21 mouse cellular contexts compared by ENCODE assay signal in genomic region chr10:118766826-118767225, GRCm38 (mm10).
DNase-seq lines count a peak whose midpoint lies in the region; ATAC-seq and TF ChIP-seq lines count a peak whose summit lies in the region.
"Had no signal": no experiment of that assay in that cellular context is flagged by ENCODE, and none has a peak within 500 bp of the region (broad histone marks: within the 10 kb centered on the region; RNA-seq: fewer than 3 reads in every experiment).

No protein-coding gene starts in this region.

- ATAC-seq in heart, embryonic 13.5 days (ENCODE audit: extremely low read depth, insufficient number of reproducible peaks, low FRiP score, low TSS enrichment): no peak
- no peak for ATAC-seq in liver, embryonic 15.5 days (ENCODE audit: insufficient read depth)
- ATAC-seq: forebrain, embryonic 15.5 days; hindbrain, embryonic 16.5 days had no signal

- no peaks in the 10 kb centered on the region for H3K27me3 ChIP-seq in heart, embryonic 13.5 days (replicated peaks)
- no peaks in the 10 kb centered on the region for H3K27me3 ChIP-seq in liver, adult 2 months (ENCODE audit: control insufficient read depth, insufficient read depth, low read length)
- no peaks in the 10 kb centered on the region for H3K27me3 ChIP-seq in liver, embryonic 15.5 days
- H3K27me3 ChIP-seq in hindbrain, embryonic 10.5 days (ENCODE audit: insufficient read depth, poor library complexity, severe bottlenecking): no peaks in the 10 kb centered on the region
- H3K27me3 ChIP-seq: forebrain, embryonic 15.5 days; limb, embryonic 13.5 days; lung, embryonic 15.5 days; neural tube, embryonic 12.5 days had no signal

- no peak overlapping the region for H3K4me2 ChIP-seq in heart, embryonic 13.5 days
- no peak overlapping the region for H3K4me2 ChIP-seq in liver, embryonic 15.5 days
- H3K4me2 ChIP-seq: forebrain, embryonic 15.5 days; limb, embryonic 13.5 days; lung, embryonic 15.5 days; midbrain, embryonic 11.5 days; neural tube, embryonic 12.5 days had no signal

- no peak overlapping the region for H3K9ac ChIP-seq in heart, embryonic 13.5 days
- H3K9ac ChIP-seq in liver, adult 2 months (ENCODE audit: low read depth, low read length): no peak overlapping the region
- no peak overlapping the region for H3K9ac ChIP-seq in liver, embryonic 15.5 days
- H3K9ac ChIP-seq: forebrain, embryonic 15.5 days; limb, embryonic 13.5 days; lung, embryonic 15.5 days; neural tube, embryonic 12.5 days had no signal

- peaks cover 27% of the 10 kb centered on the region for H3K4me1 ChIP-seq in heart, embryonic 13.5 days
- peaks cover 18% of the 10 kb centered on the region for H3K4me1 ChIP-seq in liver, adult 2 months (ENCODE audit: control insufficient read depth, insufficient read depth, low read length)
- H3K4me1 ChIP-seq in liver, embryonic 15.5 days (replicated peaks): peaks cover 26% of the 10 kb centered on the region
- no peaks in the 10 kb centered on the region for H3K4me1 ChIP-seq in hindbrain, embryonic 10.5 days (replicated peaks)
- H3K4me1 ChIP-seq: forebrain, embryonic 15.5 days; limb, embryonic 13.5 days; neural tube, embryonic 12.5 days had no signal

- H3K4me3 ChIP-seq in heart, embryonic 13.5 days: no peak overlapping the region
- no peak overlapping the region for H3K4me3 ChIP-seq in liver, adult 2 months (ENCODE audit: insufficient read depth, low read depth, low read length)
- no peak overlapping the region for H3K4me3 ChIP-seq in liver, embryonic 15.5 days (replicated peaks)
- no peak overlapping the region for H3K4me3 ChIP-seq in hindbrain, embryonic 10.5 days
- H3K4me3 ChIP-seq: forebrain, embryonic 15.5 days; limb, embryonic 13.5 days; lung, embryonic 15.5 days; neural tube, embryonic 12.5 days had no signal

- intact Hi-C loops in left cerebral cortex, postnatal 14 days (cut with DNase I): no loop called here

- TF ChIP-seq CTCF in liver, adult 2 months (IDR thresholded peaks at IDR 0.05; ENCODE audit: low read depth, low read length): no peak

- H3K27ac ChIP-seq in heart, embryonic 13.5 days (replicated peaks): 0 out of 2 replicates have a peak overlapping the region, but pooled peaks have one; percentile 33
- peak overlapping the region; percentile 94 for H3K27ac ChIP-seq in liver, adult 2 months (replicated peaks; ENCODE audit: insufficient read depth, low read depth, low read length)
- peak overlapping the region; percentile 67; the same call in 1 of the 2 replicates for H3K27ac ChIP-seq in liver, embryonic 15.5 days (replicated peaks)
- no peak overlapping the region for H3K27ac ChIP-seq in hindbrain, embryonic 10.5 days
- H3K27ac ChIP-seq: forebrain, embryonic 15.5 days; limb, embryonic 13.5 days; lung, embryonic 15.5 days; macrophage; neural tube, embryonic 12.5 days had no signal

- DNase-seq in heart, adult 18-20 months: no peak
- peak; percentile 88 for DNase-seq in liver, adult 2 months (ENCODE audit: extremely low read depth, low read depth, low spot score)
- DNase-seq in liver: no peak
- DNase-seq in hindbrain, embryonic 10.5 days (ENCODE audit: low spot score): no peak
- no peak for DNase-seq in left cerebral cortex, postnatal 14 days (ENCODE audit: low spot score in 2 of 2)
- DNase-seq: adrenal gland, postnatal 25 days; cerebellum, adult 11-12 months; cerebellum, postnatal 25 days; embryo, embryonic 11 days; gastrocnemius, postnatal 14 days; heart, postnatal 4 days; thymus, postnatal 36 days had no signal

- TF ChIP-seq POLR2A in liver, adult 2 months (IDR thresholded peaks at IDR 0.05; ENCODE audit: extremely low read depth, insufficient read depth, low read length): no peak

- 66% methylated on average over 7 of the region's 7 CpGs for WGBS in heart, embryonic 13.5 days
- 27% methylated on average over 7 of the region's 7 CpGs for WGBS in liver, adult 2 months
- 49% methylated on average over 7 of the region's 7 CpGs for WGBS in liver, embryonic 15.5 days (ENCODE audit: insufficient replicate concordance)
- WGBS in hindbrain, embryonic 10.5 days: 86% methylated on average over 7 of the region's 7 CpGs

- H3K79me2 ChIP-seq in liver, adult 2 months (ENCODE audit: control insufficient read depth, insufficient read depth, low read length): no peaks in the 10 kb centered on the region

- H3K36me3 ChIP-seq in heart, embryonic 13.5 days: no peaks in the 10 kb centered on the region
- no peaks in the 10 kb centered on the region for H3K36me3 ChIP-seq in liver, adult 2 months (ENCODE audit: control insufficient read depth, insufficient read depth, low read length)
- H3K36me3 ChIP-seq in liver, embryonic 15.5 days (replicated peaks): no peaks in the 10 kb centered on the region
- H3K36me3 ChIP-seq in hindbrain, embryonic 10.5 days: no peaks in the 10 kb centered on the region
- H3K36me3 ChIP-seq: forebrain, embryonic 15.5 days; limb, embryonic 13.5 days; lung, embryonic 15.5 days; neural tube, embryonic 12.5 days had no signal

- H3K9me3 ChIP-seq in heart, embryonic 13.5 days: no peaks in the 10 kb centered on the region
- H3K9me3 ChIP-seq in liver, embryonic 15.5 days (replicated peaks): no peaks in the 10 kb centered on the region
- H3K9me3 ChIP-seq in hindbrain, embryonic 10.5 days: no peaks in the 10 kb centered on the region
- H3K9me3 ChIP-seq: forebrain, embryonic 15.5 days; limb, embryonic 13.5 days; lung, embryonic 15.5 days; neural tube, embryonic 12.5 days had no signal
